Mouse (Mus musculus): ENCODE measurements around the gene Scgb3a1.

The Scgb3a1 gene

DNA sequence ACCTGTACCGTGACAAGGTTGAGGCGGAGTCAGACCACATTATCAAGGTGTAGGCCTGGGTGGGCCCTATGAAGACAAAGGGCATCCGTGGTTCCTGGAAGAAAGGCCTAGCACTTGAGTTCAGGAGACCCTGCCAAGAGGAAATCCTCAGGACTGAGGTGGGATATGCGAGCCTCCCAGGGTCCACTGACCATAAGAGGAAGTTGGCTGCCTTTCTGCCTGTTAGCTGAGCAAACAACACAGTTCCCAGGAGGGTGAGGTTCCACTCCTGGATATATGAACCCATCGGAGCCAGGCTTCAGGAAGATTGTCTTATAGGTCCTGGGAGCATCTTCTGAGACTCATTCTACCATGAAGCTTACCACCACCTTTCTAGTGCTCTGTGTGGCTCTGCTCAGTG, at the start of gene Scgb3a1:
Scgb3a1 (plus strand) TSS at position 301 of the 400 bp plus-strand sequence.
- DNase-seq (ENCODE audit: low read depth), result no peak

- DNase-seq (ENCODE audit: low read depth), result no peak
These were observed 47.3 kb upstream of the Scgb3a1 start for GRCm38 (mm10) chr11:49615856-49616725.

DNA sequence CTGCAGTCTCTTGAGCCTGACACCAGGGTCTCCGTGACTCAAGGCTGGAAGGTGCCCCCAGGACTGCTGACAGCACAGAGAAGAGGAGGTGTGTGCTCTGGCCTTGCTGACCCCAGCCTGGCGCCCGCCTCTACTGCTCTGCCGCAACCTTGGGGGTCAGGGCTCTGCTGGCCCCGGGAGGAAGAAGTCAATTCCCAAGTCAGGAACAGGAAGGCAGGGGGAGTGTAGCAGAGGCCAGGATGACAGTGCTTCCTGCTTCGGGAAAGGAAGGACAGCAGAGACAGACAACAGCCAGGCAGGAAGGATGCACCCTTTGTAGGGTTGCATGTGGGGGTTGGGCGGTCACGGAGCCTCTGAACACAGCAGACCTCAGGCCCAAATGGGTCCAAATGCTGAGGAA, 44.9 kb upstream of the Scgb3a1 start:
- no peak for DNase-seq (ENCODE audit: low read depth)

DNA sequence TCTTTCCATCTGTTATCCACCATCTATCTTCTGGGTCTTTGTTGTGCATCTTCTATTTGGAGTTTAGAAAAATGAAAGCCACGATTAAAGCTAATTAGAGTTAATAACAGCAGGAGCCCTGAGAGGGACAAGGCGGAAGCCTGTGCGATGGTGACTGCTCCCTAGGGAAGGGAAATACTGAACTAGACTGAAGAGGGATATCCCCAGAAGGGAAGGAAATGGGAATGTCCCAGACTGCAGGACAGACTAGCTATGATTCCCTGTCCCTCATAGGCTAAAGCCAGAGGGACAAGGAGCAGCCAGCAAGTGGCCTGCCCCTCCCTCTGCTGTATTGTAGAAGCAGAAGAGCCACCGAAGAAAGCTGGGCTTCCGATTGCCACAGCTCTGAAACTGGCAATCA, 41.5 kb upstream of the Scgb3a1 start:
- no peak for DNase-seq (ENCODE audit: low read depth)

- no peak for DNase-seq (ENCODE audit: low read depth)
These were observed 39.3 kb upstream of the Scgb3a1 start for GRCm38 (mm10) chr11:49624156-49624555.

- peak; percentile 12 for DNase-seq (ENCODE audit: low read depth)
These were observed 37.5 kb upstream of the Scgb3a1 start for GRCm38 (mm10) chr11:49625863-49626262.

- DNase-seq (ENCODE audit: low read depth), result no peak
These were observed 36.7 kb upstream of the Scgb3a1 start for GRCm38 (mm10) chr11:49626748-49627147.

GRCm38 (mm10) chr11:49631154-49631553, 32.3 kb upstream of the Scgb3a1 start:
- DNase-seq (ENCODE audit: low read depth), result peak; percentile 48

DNA sequence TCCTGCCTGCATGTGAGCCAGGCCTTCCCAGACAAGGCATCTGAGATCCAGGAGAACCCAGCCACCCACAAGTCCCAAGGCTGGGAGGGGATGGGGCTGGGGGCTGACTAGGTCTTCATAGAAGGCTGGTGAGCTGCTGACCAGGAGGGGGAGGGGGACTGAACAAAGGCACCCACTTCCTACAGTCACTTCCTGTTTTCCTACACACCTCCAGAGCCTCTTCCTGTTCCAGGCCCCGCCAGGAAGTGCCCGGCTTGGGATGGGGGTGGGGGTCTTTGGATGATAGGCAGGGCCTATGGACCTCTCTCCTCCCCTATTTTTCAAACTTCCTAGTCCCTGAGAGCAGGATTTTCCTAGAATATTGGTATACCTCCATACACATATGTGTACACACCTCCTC, 31.2 kb upstream of the Scgb3a1 start:
- DNase-seq (ENCODE audit: low read depth), result peak; percentile 8

DNA sequence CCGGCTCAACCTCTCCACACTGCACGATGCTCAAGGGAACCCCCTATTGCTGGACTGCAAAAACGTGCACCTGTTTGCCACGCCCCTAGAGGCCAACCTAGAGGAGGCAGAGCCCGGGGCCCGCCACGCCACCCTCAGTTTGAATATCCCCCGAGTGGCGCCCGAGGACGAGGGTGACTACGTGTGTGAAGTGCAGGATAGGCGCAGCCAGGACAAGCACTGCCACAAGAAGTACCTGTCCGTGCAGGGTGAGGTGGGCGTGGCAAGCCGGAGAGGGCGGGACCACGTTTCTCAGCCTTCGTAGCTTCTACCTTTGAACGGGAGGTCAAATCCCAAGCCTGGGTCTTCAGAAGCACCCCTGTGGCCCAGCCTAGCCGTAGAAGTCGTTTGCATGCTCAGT, 29.3 kb upstream of the Scgb3a1 start:
- DNase-seq (ENCODE audit: low read depth), result no peak

DNA sequence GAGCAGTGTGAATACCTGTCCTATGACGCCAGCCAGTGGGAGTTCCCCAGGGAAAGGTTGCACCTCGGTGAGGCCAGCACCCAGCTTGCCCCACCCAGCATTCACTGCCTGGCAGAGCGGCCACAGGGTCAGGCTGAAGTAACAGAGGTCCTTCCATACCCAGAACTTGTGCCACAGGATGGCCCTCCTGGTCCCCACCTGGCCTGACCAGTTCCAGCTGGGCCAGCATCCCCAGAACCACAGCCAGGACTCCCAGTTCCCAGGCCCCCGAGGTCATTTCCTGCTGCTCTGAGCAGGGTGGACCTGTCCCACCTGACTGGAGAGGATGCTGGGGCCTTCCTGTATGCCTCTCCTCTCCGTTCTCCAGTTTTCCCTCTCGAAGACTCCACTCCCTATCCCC, 27.7 kb upstream of the Scgb3a1 start:
- no peak for DNase-seq (ENCODE audit: low read depth)

DNA sequence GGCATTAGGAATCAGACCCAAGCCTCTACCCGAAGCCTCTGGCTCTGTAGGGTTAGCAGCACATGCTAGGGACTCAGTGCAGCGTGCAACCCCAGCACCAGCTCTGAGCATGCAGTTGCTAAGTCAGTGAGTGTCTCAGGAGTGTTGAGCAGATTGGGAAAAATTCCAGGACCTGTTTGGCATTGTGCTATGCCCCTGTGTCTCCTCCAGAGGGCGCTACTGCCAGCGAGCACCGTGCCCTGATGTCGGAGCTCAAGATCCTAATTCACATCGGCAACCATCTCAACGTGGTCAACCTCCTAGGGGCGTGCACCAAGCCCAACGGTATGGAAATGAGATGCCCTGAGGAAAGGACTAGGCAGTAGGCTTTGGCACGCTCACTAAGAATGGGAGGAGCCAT, 27.0 kb upstream of the Scgb3a1 start:
- no peak for DNase-seq (ENCODE audit: low read depth)

GRCm38 (mm10) chr11:49645677-49646076, 17.7 kb upstream of the Scgb3a1 start:
- no peak for DNase-seq (ENCODE audit: low read depth)

DNA sequence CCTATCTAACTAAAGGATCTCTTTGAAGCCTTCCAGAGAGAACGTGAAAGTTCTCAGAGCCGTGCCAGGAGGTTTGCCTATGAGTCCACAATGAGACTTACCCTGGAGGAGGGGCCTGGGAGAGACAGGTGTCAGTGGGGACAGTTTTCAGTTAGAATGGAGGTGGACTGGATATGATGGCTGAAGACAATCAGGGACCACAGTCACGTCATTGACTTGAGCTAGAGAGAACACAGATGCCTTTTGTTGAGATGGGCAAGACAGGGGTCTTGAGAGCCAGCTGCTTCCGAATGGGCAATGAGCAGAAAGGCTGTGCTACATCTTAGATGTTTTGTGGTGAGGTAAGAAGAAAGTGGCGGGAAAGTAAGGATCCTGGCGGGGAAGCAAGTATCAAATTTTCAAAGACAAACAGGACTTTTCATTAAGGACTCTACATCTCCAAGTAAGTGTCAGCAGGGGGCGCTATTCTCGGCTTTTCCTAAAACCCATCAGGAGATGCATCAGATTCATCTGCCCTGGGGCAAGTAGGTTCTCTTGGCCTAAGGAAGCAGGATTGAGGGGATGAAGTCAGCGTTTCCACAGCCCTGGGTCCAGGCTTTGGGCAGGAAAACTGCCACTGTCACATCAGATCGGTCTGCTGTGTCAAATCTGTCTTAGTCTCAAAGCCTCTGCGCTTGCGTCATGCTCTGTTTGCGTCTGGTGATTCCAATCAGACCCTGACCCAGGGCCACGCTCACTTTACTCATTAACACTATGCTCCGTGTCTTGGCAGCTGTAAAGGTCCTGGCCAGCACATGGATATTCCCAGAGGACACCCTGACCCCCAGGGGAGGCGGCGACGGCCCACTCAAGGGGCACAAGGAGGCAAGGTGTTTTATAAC, 13.1 kb upstream of the Scgb3a1 start:
- DNase-seq (ENCODE audit: low read depth), result peak; percentile 78

GRCm38 (mm10) chr11:49650994-49651761, 12.2 kb upstream of the Scgb3a1 start:
- peak; percentile 25 for DNase-seq (ENCODE audit: low read depth)

GRCm38 (mm10) chr11:49651762-49652322, 11.6 kb upstream of the Scgb3a1 start:
- DNase-seq (ENCODE audit: low read depth), result peak; percentile 25

DNA sequence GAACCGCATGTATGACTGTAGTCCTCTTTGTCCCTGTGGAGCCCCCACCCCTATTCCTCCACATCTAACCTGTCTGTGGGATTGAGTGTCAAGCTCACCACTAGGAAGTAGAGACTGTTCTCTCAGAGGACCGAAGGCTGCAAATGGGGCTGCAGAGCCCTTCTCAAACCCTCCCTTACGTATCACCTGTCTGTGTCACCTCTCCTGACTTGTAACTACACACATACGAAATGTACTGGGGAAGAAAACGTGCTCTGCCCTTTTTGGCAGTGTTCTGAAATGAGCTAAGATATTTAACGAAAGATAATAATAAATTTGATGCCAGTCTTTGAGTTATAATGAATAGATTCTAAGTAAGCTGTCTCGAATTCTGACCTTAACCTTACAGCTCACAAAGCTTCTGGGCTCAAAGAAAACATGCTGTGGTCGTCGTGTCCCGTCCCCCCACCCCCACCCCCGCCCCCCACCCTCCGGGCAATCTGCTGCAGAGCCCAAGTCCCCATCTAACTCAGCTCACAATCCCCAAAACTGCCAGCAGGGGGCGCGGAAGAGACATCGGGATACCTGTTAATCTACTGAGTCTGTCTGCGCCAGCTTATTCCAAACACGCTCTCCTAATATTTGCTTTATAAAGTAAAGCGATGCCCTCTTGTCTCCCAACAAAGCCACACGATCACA, 10.9 kb upstream of the Scgb3a1 start:
- peak; percentile 90 for DNase-seq (ENCODE audit: low read depth)

GRCm38 (mm10) chr11:49653079-49653408, 10.4 kb upstream of the Scgb3a1 start:
- no peak for DNase-seq (ENCODE audit: low read depth)

DNA sequence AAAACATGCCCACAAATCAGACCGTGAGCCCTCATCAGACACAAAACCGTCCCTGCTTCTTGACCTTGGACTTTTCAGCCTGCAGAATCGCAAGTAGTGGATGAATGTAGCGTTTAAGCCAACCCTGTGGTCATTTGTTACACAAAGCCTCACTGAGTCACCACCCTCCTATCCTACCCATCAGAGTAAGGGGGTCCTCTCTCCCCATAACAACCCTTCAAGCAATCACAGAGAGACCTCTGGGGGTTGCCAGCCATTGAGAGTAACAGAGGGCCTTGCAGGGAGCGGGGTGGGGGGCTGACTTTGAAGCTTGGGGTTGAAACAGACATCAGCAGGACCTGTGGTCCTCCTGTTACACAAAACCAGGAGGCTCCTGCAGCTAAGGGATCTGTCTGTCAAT, 8.8 kb upstream of the Scgb3a1 start:
- no peak for DNase-seq (ENCODE audit: low read depth)

DNA sequence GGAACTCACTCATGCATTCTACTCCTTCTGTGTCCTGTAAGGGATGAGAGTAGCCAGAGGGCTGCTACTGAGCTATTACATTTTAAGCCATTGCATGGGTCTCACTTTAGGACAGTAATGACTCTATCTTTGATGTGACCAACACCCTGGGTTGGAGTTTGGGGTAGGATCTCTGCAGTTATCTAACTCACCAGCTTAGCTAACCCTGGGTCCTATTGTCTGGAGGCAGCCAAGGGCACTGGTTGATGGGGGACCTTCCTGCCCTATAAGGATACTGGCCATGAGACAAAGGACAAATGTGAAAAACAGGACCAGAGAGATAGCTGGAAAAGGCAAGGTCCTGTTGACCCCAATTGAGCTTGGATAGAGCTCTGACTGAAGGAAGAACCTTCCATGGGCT, 7.9 kb upstream of the Scgb3a1 start:
- no peak for DNase-seq (ENCODE audit: low read depth)

DNA sequence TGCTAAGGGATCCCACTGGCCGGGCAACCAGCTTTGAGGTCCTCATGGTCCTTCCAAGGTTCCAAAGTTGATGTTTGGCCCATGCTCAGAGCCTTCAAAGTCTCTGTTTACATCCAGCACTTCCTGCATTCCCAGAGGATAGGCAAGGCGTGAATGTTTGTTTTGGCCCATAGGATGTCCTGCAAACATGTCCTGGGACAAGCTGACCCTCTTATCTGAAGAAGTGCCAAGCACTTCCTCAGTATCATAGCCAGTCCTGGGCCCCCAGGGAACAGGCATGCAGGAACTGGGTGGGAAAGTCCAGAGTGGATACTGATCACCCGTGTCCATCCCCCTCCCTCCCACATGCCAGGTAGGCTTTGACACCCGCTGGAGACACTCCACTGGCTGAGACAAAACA, 5.3 kb upstream of the Scgb3a1 start:
- DNase-seq (ENCODE audit: low read depth), result no peak
